In genomic region chr2:91457656-91458251, GRCm38 (mm10) we compare ENCODE assay signal across 8 mouse cellular contexts. TPM values are rescaled to one million over a fixed set of nuclear protein-coding genes. Genes with fewer than 3 reads are reported as not detected.
DNase-seq lines count a peak whose midpoint lies in the region; ATAC-seq and TF ChIP-seq lines count a peak whose summit lies in the region.

No protein-coding gene starts in this region.

- TF ChIP-seq CTCF in spleen, adult 2 months (IDR thresholded peaks at IDR 0.05; ENCODE audit: extremely low read depth, insufficient read depth, insufficient read length, insufficient replicate concordance), result no peak
- TF ChIP-seq CTCF in brain, embryonic 14.5 days (IDR thresholded peaks at IDR 0.05; ENCODE audit: borderline replicate concordance, extremely low read depth, insufficient read depth, insufficient read length), result no peak

- peak overlapping the region; percentile 51; the same call in 1 of the 2 replicates for H3K4me3 ChIP-seq in spleen, adult 2 months (ENCODE audit: extremely low read depth, insufficient read depth, insufficient read length)
- peak overlapping the region; percentile 80 for H3K4me3 ChIP-seq in heart, embryonic 15.5 days
- H3K4me3 ChIP-seq in limb, embryonic 13.5 days, result peak overlapping the region; percentile 87
- H3K4me3 ChIP-seq in neural tube, embryonic 11.5 days (ENCODE audit: low read depth, low read length), result peak overlapping the region; percentile 82

- no peaks in the 10 kb centered on the region for H3K9me3 ChIP-seq in heart, embryonic 15.5 days (replicated peaks)
- H3K9me3 ChIP-seq in limb, embryonic 13.5 days, result no peaks in the 10 kb centered on the region
- no peaks in the 10 kb centered on the region for H3K9me3 ChIP-seq in neural tube, embryonic 11.5 days (ENCODE audit: control insufficient read depth, low read length)

- no peak overlapping the region for H3K27ac ChIP-seq in spleen, adult 2 months (ENCODE audit: insufficient read depth, low read length)
- H3K27ac ChIP-seq in heart, embryonic 15.5 days, result peak overlapping the region; percentile 88
- H3K27ac ChIP-seq in limb, embryonic 13.5 days, result peak overlapping the region; percentile 92
- H3K27ac ChIP-seq in neural tube, embryonic 11.5 days (ENCODE audit: low read depth, low read length), result peak overlapping the region; percentile 82

- peaks cover 2% of the 10 kb centered on the region for H3K4me1 ChIP-seq in spleen, adult 2 months (ENCODE audit: control insufficient read depth, insufficient read depth, insufficient read length)
- H3K4me1 ChIP-seq in heart, embryonic 15.5 days (replicated peaks), result peaks cover 46% of the 10 kb centered on the region
- peaks cover 42% of the 10 kb centered on the region for H3K4me1 ChIP-seq in limb, embryonic 13.5 days
- H3K4me1 ChIP-seq in neural tube, embryonic 11.5 days (ENCODE audit: control insufficient read depth, insufficient read depth, low read length), result peaks cover 22% of the 10 kb centered on the region

- no peak for DNase-seq in spleen, adult 2 months (ENCODE audit: low read depth in 1 of 2, low spot score in 2 of 2)
- no peak for DNase-seq in spleen, postnatal 4 days (ENCODE audit: low spot score in 2 of 2)
- DNase-seq in brain, embryonic 14.5 days (ENCODE audit: low read depth), result peak; percentile 63
- peak; percentile 71 for DNase-seq in neural tube, embryonic 11.5 days (ENCODE audit: low spot score)
- DNase-seq in spleen, postnatal 36 days (ENCODE audit: low spot score in 2 of 2), result no peak
- no peak for DNase-seq in frontal cortex, postnatal 14 days (ENCODE audit: low spot score in 2 of 2)

- no peak for TF ChIP-seq POLR2A in spleen, adult 2 months (IDR thresholded peaks at IDR 0.05; ENCODE audit: low read depth, low read length)
- no peak for TF ChIP-seq POLR2A in brain, embryonic 14.5 days (IDR thresholded peaks at IDR 0.05; ENCODE audit: borderline replicate concordance, extremely low read depth, insufficient read depth, insufficient read length, poor library complexity, severe bottlenecking)

- H3K27me3 ChIP-seq in spleen, adult 2 months (ENCODE audit: control insufficient read depth, insufficient read depth, low read length), result peaks cover 23% of the 10 kb centered on the region
- H3K27me3 ChIP-seq in heart, embryonic 15.5 days, result no peaks in the 10 kb centered on the region
- H3K27me3 ChIP-seq in limb, embryonic 13.5 days, result no peaks in the 10 kb centered on the region
- H3K27me3 ChIP-seq in neural tube, embryonic 11.5 days (ENCODE audit: control insufficient read depth, insufficient read depth, low read length), result no peaks in the 10 kb centered on the region

- H3K9ac ChIP-seq in heart, embryonic 15.5 days, result peak overlapping the region; percentile 85
- H3K9ac ChIP-seq in limb, embryonic 13.5 days, result peak overlapping the region; percentile 93
- H3K9ac ChIP-seq in neural tube, embryonic 11.5 days (ENCODE audit: low read length), result peak overlapping the region; percentile 87

- ATAC-seq in heart, embryonic 15.5 days (replicated peaks; ENCODE audit: insufficient number of reproducible peaks, insufficient read depth, low FRiP score, low read depth), result peak; percentile 50
- ATAC-seq in limb, embryonic 13.5 days (ENCODE audit: low FRiP score, low read depth), result peak; percentile 48
- peak; percentile 49 for ATAC-seq in neural tube, embryonic 11.5 days (ENCODE audit: insufficient read depth, low FRiP score, low TSS enrichment)

- WGBS in spleen, adult 2 months, result under 1% methylated on average over 44 of the region's 45 CpGs
- under 1% methylated on average over 45 of the region's 45 CpGs for WGBS in heart, embryonic 15.5 days
- 0% methylated on average over 45 of the region's 45 CpGs for WGBS in limb, embryonic 13.5 days
- WGBS in neural tube, embryonic 11.5 days, result under 1% methylated on average over 45 of the region's 45 CpGs

- H3K4me2 ChIP-seq in heart, embryonic 15.5 days, result peak overlapping the region; percentile 95
- H3K4me2 ChIP-seq in limb, embryonic 13.5 days (replicated peaks), result peak overlapping the region; percentile 73
- peak overlapping the region; percentile 89 for H3K4me2 ChIP-seq in neural tube, embryonic 11.5 days (ENCODE audit: low read depth)

- H3K36me3 ChIP-seq in spleen, adult 2 months (ENCODE audit: control insufficient read depth, insufficient read depth, low read length), result no peaks in the 10 kb centered on the region
- no peaks in the 10 kb centered on the region for H3K36me3 ChIP-seq in heart, embryonic 15.5 days
- no peaks in the 10 kb centered on the region for H3K36me3 ChIP-seq in limb, embryonic 13.5 days
- H3K36me3 ChIP-seq in neural tube, embryonic 11.5 days (ENCODE audit: control insufficient read depth, insufficient read depth, low read length), result no peaks in the 10 kb centered on the region

RNA-seq across cellular contexts. Expression of gene Lrp4, which starts 0.4 kb away (rescaled TPM):
- 1.9 and 2.2 TPM in 2 replicates for polyA plus RNA-seq in spleen, adult 2 months (2012; rRNA removed)
- 9.0 and 12.4 TPM in 2 replicates for polyA plus RNA-seq in brain, embryonic 14.5 days (2012; rRNA removed)
- polyA plus RNA-seq in heart, embryonic 15.5 days (2015; fragmentation: Nextera tagmentation; extraction: Ambion mirVana), result 3.8 and 4.8 TPM in 2 replicates
- polyA plus RNA-seq in limb, embryonic 13.5 days (2015; fragmentation: Nextera tagmentation; extraction: Ambion mirVana), result 8.2 and 9.0 TPM in 2 replicates
- polyA plus RNA-seq in neural tube, embryonic 11.5 days (2014; fragmentation: Nextera tagmentation; extraction: Ambion mirVana), result 5.4 and 5.8 TPM in 2 replicates

RNA-seq across cellular contexts. Expression of gene 1110051M20Rik, which starts 13.2 kb away (rescaled TPM):
- 4.8 and 5.6 TPM in 2 replicates for polyA plus RNA-seq in spleen, adult 2 months (2012; rRNA removed)
- polyA plus RNA-seq in brain, embryonic 14.5 days (2012; rRNA removed), result 82.7 and 86.3 TPM in 2 replicates
- polyA plus RNA-seq in heart, embryonic 15.5 days (2015; fragmentation: Nextera tagmentation; extraction: Ambion mirVana), result 34.8 and 41.5 TPM in 2 replicates
- polyA plus RNA-seq in limb, embryonic 13.5 days (2015; fragmentation: Nextera tagmentation; extraction: Ambion mirVana), result 77.2 and 79.4 TPM in 2 replicates
- 98.5 and 98.6 TPM in 2 replicates for polyA plus RNA-seq in neural tube, embryonic 11.5 days (2014; fragmentation: Nextera tagmentation; extraction: Ambion mirVana)

Comparison
In these comparisons a context has a peak if more than half of its experiments do, and no peak if none do; other contexts are left out.
1. DNase-seq: peak in brain, embryonic 14.5 days (single experiment) and neural tube, embryonic 11.5 days (single experiment); none in spleen, adult 2 months (0 of 2), spleen, postnatal 4 days (0 of 2), spleen, postnatal 36 days (0 of 2) and frontal cortex, postnatal 14 days (0 of 2).
2. Peak in every context shown above with its lines, with median percentiles within 50 percentile points of each other: H3K4me3 ChIP-seq, ATAC-seq, H3K4me2 ChIP-seq and H3K9ac ChIP-seq.